Mouse (Mus musculus): ENCODE measurements around the gene Lrrc14b. TPM values are rescaled to one million over a fixed set of nuclear protein-coding genes. Genes with fewer than 3 reads are reported as not detected.

Lrrc14b gene
- polyA plus RNA-seq, 1 experiment from 2014 or later = not detected

- peak; percentile 98 for DNase-seq (ENCODE audit: low spot score)
Measured at GRCm38 (mm10) chr13:74349566-74350434, 14.0 kb downstream of the Lrrc14b start, which contains the start of the genes Sdha and Ccdc127. Gene Sdha (minus strand): TSS chr13:74350280. Gene Ccdc127 (plus strand): TSS chr13:74350309.

GRCm38 (mm10) chr13:74341036-74341435 lies 22.8 kb downstream of the Lrrc14b start:
- ATAC-seq = peak; percentile 62
- no peak overlapping the region for H3K4me3 ChIP-seq (ENCODE audit: low read depth, low read length)
- DNase-seq (ENCODE audit: low spot score) = peak; percentile 75
- H3K27me3 ChIP-seq (replicated peaks; ENCODE audit: insufficient read depth, low read length) = no peaks in the 10 kb centered on the region
- no peak overlapping the region for H3K9ac ChIP-seq (replicated peaks; ENCODE audit: low read depth)
- WGBS = 49% methylated on average over 3 of the region's 3 CpGs
- H3K36me3 ChIP-seq (ENCODE audit: insufficient read depth, low read length) = peaks cover 39% of the 10 kb centered on the region
- H3K27ac ChIP-seq (ENCODE audit: low read length) = no peak overlapping the region
- H3K9me3 ChIP-seq (ENCODE audit: low read length) = no peaks in the 10 kb centered on the region
- TF ChIP-seq CTCF (IDR thresholded peaks at IDR 0.05) (peak; percentile 80), EP300 (IDR thresholded peaks at IDR 0.05) (no peak)
- H3K4me2 ChIP-seq (replicated peaks; ENCODE audit: low read depth, low read length) = no peak overlapping the region
- no peaks in the 10 kb centered on the region for H3K4me1 ChIP-seq (ENCODE audit: insufficient read depth, low read depth, low read length)

More at GRCm38 (mm10) chr13:74349566-74350434, 14.0 kb downstream of the Lrrc14b start, which contains the start of the genes Sdha and Ccdc127:
- no peaks in the 10 kb centered on the region for H3K36me3 ChIP-seq (ENCODE audit: insufficient read depth, low read length)
- ATAC-seq = peak; percentile 99
- no peaks in the 10 kb centered on the region for H3K27me3 ChIP-seq (replicated peaks; ENCODE audit: insufficient read depth, low read length)
- H3K4me3 ChIP-seq (ENCODE audit: low read depth, low read length) = peak within 1 kb of the TSS; percentile 71
- 2% methylated on average over 57 of the region's 57 CpGs for WGBS
- peak within 1 kb of the TSS; percentile 53 for H3K4me2 ChIP-seq (replicated peaks; ENCODE audit: low read depth, low read length)
- H3K4me1 ChIP-seq (ENCODE audit: insufficient read depth, low read depth, low read length) = peaks cover 5% of the 10 kb centered on the region; the same call in 1 of the 2 replicates
- peak within 1 kb of the TSS; percentile 87 for H3K27ac ChIP-seq (ENCODE audit: low read length)
- H3K9me3 ChIP-seq (ENCODE audit: low read length) = no peaks in the 10 kb centered on the region
- peak within 1 kb of the TSS; percentile 85 for H3K9ac ChIP-seq (replicated peaks; ENCODE audit: low read depth)
- TF ChIP-seq CTCF (IDR thresholded peaks at IDR 0.05) (peak; percentile 28), EP300 (IDR thresholded peaks at IDR 0.05) (no peak)

- no peak overlapping the region for H3K4me3 ChIP-seq (ENCODE audit: low read depth, low read length)
- no peak overlapping the region for H3K27ac ChIP-seq (ENCODE audit: low read length)
- DNase-seq (ENCODE audit: low spot score) (no peak), ATAC-seq (no peak)
- TF ChIP-seq CTCF (IDR thresholded peaks at IDR 0.05) (no peak), EP300 (IDR thresholded peaks at IDR 0.05) (no peak)
- no peaks in the 10 kb centered on the region for H3K27me3 ChIP-seq (replicated peaks; ENCODE audit: insufficient read depth, low read length)
- peaks cover 38% of the 10 kb centered on the region; the same call in 1 of the 2 replicates for H3K36me3 ChIP-seq (ENCODE audit: insufficient read depth, low read length)
- no peaks in the 10 kb centered on the region for H3K4me1 ChIP-seq (ENCODE audit: insufficient read depth, low read depth, low read length)
- no peak overlapping the region for H3K4me2 ChIP-seq (replicated peaks; ENCODE audit: low read depth, low read length)
- H3K9me3 ChIP-seq (ENCODE audit: low read length) = no peaks in the 10 kb centered on the region
- H3K9ac ChIP-seq (replicated peaks; ENCODE audit: low read depth) = no peak overlapping the region
Measured at GRCm38 (mm10) chr13:74329321-74329720, 34.5 kb downstream of the Lrrc14b start.

- Histone ChIP-seq H3K36me3 (ENCODE audit: insufficient read depth, low read length) (peaks cover 17% of the 10 kb centered on the region; the same call in 1 of the 2 replicates), H3K4me3 (ENCODE audit: low read depth, low read length) (peak within 1 kb of the TSS; percentile 81), H3K4me2 (replicated peaks; ENCODE audit: low read depth, low read length) (peak within 1 kb of the TSS; percentile 76), H3K27ac (ENCODE audit: low read length) (peak within 1 kb of the TSS; percentile 91), H3K9ac (replicated peaks; ENCODE audit: low read depth) (peak within 1 kb of the TSS; percentile 87), H3K27me3 (replicated peaks; ENCODE audit: insufficient read depth, low read length) (no peaks in the 10 kb centered on the region), H3K4me1 (ENCODE audit: insufficient read depth, low read depth, low read length) (peaks cover 4% of the 10 kb centered on the region; the same call in 1 of the 2 replicates), H3K9me3 (ENCODE audit: low read length) (no peaks in the 10 kb centered on the region)
- under 1% methylated on average over 36 of the region's 36 CpGs for WGBS
- ATAC-seq (peak; percentile 99), DNase-seq (ENCODE audit: low spot score) (peak; percentile 99)
- TF ChIP-seq CTCF (IDR thresholded peaks at IDR 0.05) = no peak
- 0 out of 2 replicates have a peak, but pooled peaks have one; percentile 12 for TF ChIP-seq EP300 (IDR thresholded peaks at IDR 0.05)
Measured at GRCm38 (mm10) chr13:74317170-74317849, 46.5 kb downstream of the Lrrc14b start, which contains the start of gene Pdcd6. Gene Pdcd6 (minus strand): TSS chr13:74317580.

- Histone ChIP-seq H3K27me3 (replicated peaks; ENCODE audit: insufficient read depth, low read length) (no peaks in the 10 kb centered on the region), H3K9ac (replicated peaks; ENCODE audit: low read depth) (peak overlapping the region; percentile 87), H3K9me3 (ENCODE audit: low read length) (no peaks in the 10 kb centered on the region), H3K4me2 (replicated peaks; ENCODE audit: low read depth, low read length) (peak overlapping the region; percentile 76), H3K27ac (ENCODE audit: low read length) (peak overlapping the region; percentile 91), H3K36me3 (ENCODE audit: insufficient read depth, low read length) (peaks cover 12% of the 10 kb centered on the region; the same call in 1 of the 2 replicates), H3K4me1 (ENCODE audit: insufficient read depth, low read depth, low read length) (peaks cover 4% of the 10 kb centered on the region; the same call in 1 of the 2 replicates), H3K4me3 (ENCODE audit: low read depth, low read length) (peak overlapping the region; percentile 81)
- TF ChIP-seq CTCF (IDR thresholded peaks at IDR 0.05) (no peak), EP300 (IDR thresholded peaks at IDR 0.05) (no peak)
- DNase-seq (ENCODE audit: low spot score) (no peak), ATAC-seq (no peak; the same call in 1 of the 2 replicates)
- 4% methylated on average over 15 of the region's 15 CpGs for WGBS
Measured at GRCm38 (mm10) chr13:74316789-74317169, 47.0 kb downstream of the Lrrc14b start.

- H3K27ac ChIP-seq (ENCODE audit: low read length) = peak overlapping the region; percentile 91
- H3K27me3 ChIP-seq (replicated peaks; ENCODE audit: insufficient read depth, low read length) = no peaks in the 10 kb centered on the region
- H3K36me3 ChIP-seq (ENCODE audit: insufficient read depth, low read length) = peaks cover 8% of the 10 kb centered on the region; the same call in 1 of the 2 replicates
- ATAC-seq (no peak), DNase-seq (ENCODE audit: low spot score) (peak; percentile 67)
- peak overlapping the region; percentile 76 for H3K4me2 ChIP-seq (replicated peaks; ENCODE audit: low read depth, low read length)
- H3K4me1 ChIP-seq (ENCODE audit: insufficient read depth, low read depth, low read length) = peaks cover 4% of the 10 kb centered on the region; the same call in 1 of the 2 replicates
- peak overlapping the region; percentile 81 for H3K4me3 ChIP-seq (ENCODE audit: low read depth, low read length)
- H3K9ac ChIP-seq (replicated peaks; ENCODE audit: low read depth) = peak overlapping the region; percentile 87
- no peaks in the 10 kb centered on the region for H3K9me3 ChIP-seq (ENCODE audit: low read length)
- WGBS = 19% methylated on average over 4 of the region's 4 CpGs
- TF ChIP-seq EP300 (IDR thresholded peaks at IDR 0.05) (0 out of 2 replicates have a peak, but pooled peaks have one; percentile 16), CTCF (IDR thresholded peaks at IDR 0.05) (no peak)
Measured at GRCm38 (mm10) chr13:74316386-74316785, 47.4 kb downstream of the Lrrc14b start.

Data from lung, postnatal 0 days (tissue).